ENCODE assay signal across 35 mouse cellular contexts in genomic region chr16:38378591-38378990, GRCm38 (mm10). TPM values are rescaled to one million over a fixed set of nuclear protein-coding genes. Genes with fewer than 3 reads are reported as not detected.
A peak's percentile ranks its signal among the peaks of the same experiment; 100 is the strongest.
DNase-seq lines count a peak whose midpoint lies in the region; ATAC-seq and TF ChIP-seq lines count a peak whose summit lies in the region.
"Had no signal": no experiment of that assay in that cellular context is flagged by ENCODE, and none has a peak within 500 bp of the region (broad histone marks: within the 10 kb centered on the region; RNA-seq: fewer than 3 reads in every experiment).

No protein-coding gene starts in this region.

- no peak overlapping the region for H3K4me2 ChIP-seq in heart, embryonic 15.5 days
- no peak overlapping the region for H3K4me2 ChIP-seq in midbrain, embryonic 11.5 days
- no peak overlapping the region for H3K4me2 ChIP-seq in midbrain, postnatal 0 days (ENCODE audit: low read depth, low read length, poor library complexity, severe bottlenecking)
- no peak overlapping the region for H3K4me2 ChIP-seq in intestine, embryonic 16.5 days (ENCODE audit: low read depth, low read length)
- H3K4me2 ChIP-seq in limb, embryonic 12.5 days, result no peak overlapping the region
- H3K4me2 ChIP-seq: heart, embryonic 13.5 days; hindbrain, embryonic 15.5 days; limb, embryonic 13.5 days; lung, embryonic 14.5 days; midbrain, embryonic 15.5 days; neural tube, embryonic 12.5 days had no signal

- no peak overlapping the region for H3K4me3 ChIP-seq in heart, embryonic 15.5 days
- no peak overlapping the region for H3K4me3 ChIP-seq in midbrain, embryonic 11.5 days (ENCODE audit: low read depth, low read length)
- H3K4me3 ChIP-seq in midbrain, postnatal 0 days (ENCODE audit: low read depth, low read length), result no peak overlapping the region
- H3K4me3 ChIP-seq in intestine, embryonic 16.5 days (ENCODE audit: low read length), result no peak overlapping the region
- no peak overlapping the region for H3K4me3 ChIP-seq in limb, embryonic 12.5 days (replicated peaks)
- H3K4me3 ChIP-seq: erythroblast, embryonic 14.5 days; heart, embryonic 13.5 days; hindbrain, embryonic 10.5 days; hindbrain, embryonic 15.5 days; limb, embryonic 13.5 days; midbrain, embryonic 15.5 days; neural tube, embryonic 12.5 days had no signal

- H3K9ac ChIP-seq in heart, embryonic 15.5 days, result no peak overlapping the region
- no peak overlapping the region for H3K9ac ChIP-seq in midbrain, embryonic 11.5 days (ENCODE audit: low read length)
- no peak overlapping the region for H3K9ac ChIP-seq in midbrain, postnatal 0 days (replicated peaks; ENCODE audit: low read length, poor library complexity, severe bottlenecking)
- H3K9ac ChIP-seq in intestine, embryonic 16.5 days (ENCODE audit: low read depth, low read length), result no peak overlapping the region
- no peak overlapping the region for H3K9ac ChIP-seq in limb, embryonic 12.5 days (replicated peaks)
- H3K9ac ChIP-seq: forebrain, postnatal 0 days; heart, embryonic 13.5 days; hindbrain, embryonic 15.5 days; limb, embryonic 13.5 days; liver, embryonic 14.5 days; lung, embryonic 14.5 days; midbrain, embryonic 15.5 days; neural tube, embryonic 12.5 days had no signal

- no peaks in the 10 kb centered on the region for H3K27me3 ChIP-seq in heart, embryonic 15.5 days
- H3K27me3 ChIP-seq in midbrain, embryonic 11.5 days (ENCODE audit: control insufficient read depth, insufficient read depth, low read length), result no peaks in the 10 kb centered on the region
- no peaks in the 10 kb centered on the region for H3K27me3 ChIP-seq in midbrain, postnatal 0 days (ENCODE audit: insufficient read depth, low read length)
- H3K27me3 ChIP-seq in intestine, embryonic 16.5 days (replicated peaks; ENCODE audit: control insufficient read depth, insufficient read depth, low read length), result no peaks in the 10 kb centered on the region
- H3K27me3 ChIP-seq in limb, embryonic 12.5 days, result no peaks in the 10 kb centered on the region
- H3K27me3 ChIP-seq: heart, embryonic 13.5 days; hindbrain, embryonic 15.5 days; limb, embryonic 13.5 days; midbrain, embryonic 15.5 days; neural tube, embryonic 12.5 days; Patski had no signal

- no peak for TF ChIP-seq CTCF in midbrain, postnatal 0 days (IDR thresholded peaks at IDR 0.05)

- intact Hi-C loops in heart, postnatal 36 days (cut with DNase I), result loop anchor here (5.0 kb wide), 1 partner anchor 74 kb away; the partner anchor contains the start of gene Adprh

- peaks cover 35% of the 10 kb centered on the region for H3K4me1 ChIP-seq in heart, embryonic 15.5 days (replicated peaks)
- peaks cover 3% of the 10 kb centered on the region; the same call in 1 of the 2 replicates for H3K4me1 ChIP-seq in midbrain, embryonic 11.5 days (ENCODE audit: control insufficient read depth, insufficient read depth, low read length)
- H3K4me1 ChIP-seq in midbrain, postnatal 0 days (ENCODE audit: insufficient read depth, low read length), result no peaks in the 10 kb centered on the region
- 0 out of 2 replicates have a peak, but pooled peaks cover 14% of the 10 kb centered on the region for H3K4me1 ChIP-seq in intestine, embryonic 16.5 days (ENCODE audit: control insufficient read depth, insufficient read depth, low read length)
- H3K4me1 ChIP-seq in limb, embryonic 12.5 days (replicated peaks), result peaks cover 15% of the 10 kb centered on the region

- H3K27ac ChIP-seq in heart, embryonic 15.5 days, result 0 out of 2 replicates have a peak overlapping the region, but pooled peaks have one; percentile 9
- no peak overlapping the region for H3K27ac ChIP-seq in midbrain, embryonic 11.5 days (ENCODE audit: low read depth, low read length)
- no peak overlapping the region for H3K27ac ChIP-seq in midbrain, postnatal 0 days (ENCODE audit: low read depth, low read length)
- H3K27ac ChIP-seq in intestine, embryonic 16.5 days (ENCODE audit: low read length), result no peak overlapping the region
- H3K27ac ChIP-seq in limb, embryonic 12.5 days, result peak overlapping the region; percentile 62; the same call in 1 of the 2 replicates
- H3K27ac ChIP-seq: heart, embryonic 13.5 days; hindbrain, embryonic 10.5 days; hindbrain, embryonic 15.5 days; kidney, postnatal 0 days; limb, embryonic 13.5 days; liver, embryonic 14.5 days; midbrain, embryonic 15.5 days; neural tube, embryonic 12.5 days had no signal

- 65% methylated on average over 6 of the region's 6 CpGs for WGBS in heart, embryonic 15.5 days
- 81% methylated on average over 6 of the region's 6 CpGs for WGBS in midbrain, embryonic 11.5 days
- 86% methylated on average over 6 of the region's 6 CpGs for WGBS in midbrain, postnatal 0 days
- 82% methylated on average over 6 of the region's 6 CpGs for WGBS in intestine, embryonic 16.5 days
- 60% methylated on average over 6 of the region's 6 CpGs for WGBS in limb, embryonic 12.5 days

- peaks cover 25% of the 10 kb centered on the region; the same call in 1 of the 2 replicates for H3K36me3 ChIP-seq in heart, embryonic 15.5 days
- no peaks in the 10 kb centered on the region for H3K36me3 ChIP-seq in midbrain, embryonic 11.5 days (ENCODE audit: control insufficient read depth, insufficient read depth, low read length)
- no peaks in the 10 kb centered on the region for H3K36me3 ChIP-seq in midbrain, postnatal 0 days (ENCODE audit: insufficient read depth, low read length)
- H3K36me3 ChIP-seq in intestine, embryonic 16.5 days (ENCODE audit: control insufficient read depth, insufficient read depth, low read length), result no peaks in the 10 kb centered on the region
- no peaks in the 10 kb centered on the region for H3K36me3 ChIP-seq in limb, embryonic 12.5 days
- H3K36me3 ChIP-seq: hindbrain, embryonic 10.5 days; hindbrain, embryonic 15.5 days; limb, embryonic 13.5 days; midbrain, embryonic 15.5 days; neural tube, embryonic 12.5 days had no signal

- DNase-seq in heart, postnatal 36 days, result no peak
- peak; percentile 70 for DNase-seq in midbrain, embryonic 11.5 days (ENCODE audit: low spot score, missing footprints)
- no peak for DNase-seq in midbrain, postnatal 0 days (ENCODE audit: low spot score)
- no peak for DNase-seq in Muller cell, postnatal 12 days (ENCODE audit: inconsistent ontology term)
- DNase-seq in right cerebral cortex, postnatal 4 days, result no peak
- DNase-seq: adrenal gland, postnatal 14 days; B cell, adult 2 months; cerebellum, adult 11 months; cerebellum, adult 9-10 months; embryo, embryonic 11 days; forebrain, postnatal 0 days; gastrocnemius, postnatal 10 days; kidney, adult 8-10 months; kidney, postnatal 4 days; lung, embryonic 14.5 days; lung, postnatal 14 days; right cerebral cortex, adult 18-20 months had no signal

- no peak for ATAC-seq in heart, embryonic 15.5 days (replicated peaks; ENCODE audit: insufficient number of reproducible peaks, insufficient read depth, low FRiP score, low read depth)
- ATAC-seq in midbrain, embryonic 11.5 days (ENCODE audit: low FRiP score), result no peak
- no peak for ATAC-seq in midbrain, postnatal 0 days (ENCODE audit: low FRiP score)
- ATAC-seq in intestine, embryonic 16.5 days, result peak; percentile 43; the same call in 1 of the 2 replicates
- no peak for ATAC-seq in limb, embryonic 12.5 days (ENCODE audit: insufficient number of reproducible peaks, insufficient read depth, low FRiP score, low TSS enrichment, low read depth)
- ATAC-seq: forebrain, postnatal 0 days; inflammation-experienced regulatory T-cells, adult 6 months; midbrain, embryonic 15.5 days; Patski had no signal

- no peaks in the 10 kb centered on the region for H3K9me3 ChIP-seq in heart, embryonic 15.5 days (replicated peaks)
- no peaks in the 10 kb centered on the region for H3K9me3 ChIP-seq in midbrain, embryonic 11.5 days (ENCODE audit: control insufficient read depth, low read length)
- no peaks in the 10 kb centered on the region for H3K9me3 ChIP-seq in midbrain, postnatal 0 days (ENCODE audit: low read length)
- no peaks in the 10 kb centered on the region for H3K9me3 ChIP-seq in intestine, embryonic 16.5 days (ENCODE audit: control insufficient read depth, low read length)
- no peaks in the 10 kb centered on the region for H3K9me3 ChIP-seq in limb, embryonic 12.5 days
- H3K9me3 ChIP-seq: heart, embryonic 13.5 days; hindbrain, embryonic 10.5 days; hindbrain, embryonic 15.5 days; limb, embryonic 13.5 days; midbrain, embryonic 15.5 days; neural tube, embryonic 12.5 days had no signal

RNA-seq across cellular contexts. Expression of gene Popdc2, which starts 16.6 kb away (rescaled TPM):
- polyA plus RNA-seq in heart, embryonic 15.5 days (2015; fragmentation: Nextera tagmentation; extraction: Ambion mirVana), result 327 and 350 TPM in 2 replicates
- 100 to 1,000 TPM; 442 to 516 TPM for total RNA-seq in heart, postnatal 36 days (2021)
- 0.59 and 2.1 TPM in 2 replicates for polyA plus RNA-seq in midbrain, embryonic 11.5 days (2014; fragmentation: Nextera tagmentation; extraction: Ambion mirVana)
- 1.5 TPM in 2 replicates for total RNA-seq in midbrain, postnatal 0 days (2014; rRNA removed)
- 0.49 and 0.69 TPM in 2 replicates for polyA plus RNA-seq in midbrain, postnatal 0 days (2015; fragmentation: Nextera tagmentation; extraction: Ambion mirVana)
- polyA plus RNA-seq in intestine, embryonic 16.5 days (2015; fragmentation: Nextera tagmentation; extraction: Ambion mirVana), result 15.0 and 20.2 TPM in 2 replicates
- polyA plus RNA-seq in limb, embryonic 12.5 days (2016; fragmentation: Nextera tagmentation; extraction: Ambion mirVana), result 0.70 and 1.9 TPM in 2 replicates
- total RNA-seq: granulocyte monocyte progenitor cell, adult 5-6 weeks had no signal

RNA-seq across cellular contexts. Expression of gene Gm21987, which starts 31.8 kb away (rescaled TPM):
- polyA plus RNA-seq in heart, embryonic 15.5 days (2015; fragmentation: Nextera tagmentation; extraction: Ambion mirVana), result 3.2 and 4.1 TPM in 2 replicates
- not detected for total RNA-seq in heart, postnatal 36 days (2021)
- not detected in 2 replicates for polyA plus RNA-seq in midbrain, embryonic 11.5 days (2014; fragmentation: Nextera tagmentation; extraction: Ambion mirVana)
- total RNA-seq in midbrain, postnatal 0 days (2014; rRNA removed), result not detected in 2 replicates
- not detected in 2 replicates for polyA plus RNA-seq in midbrain, postnatal 0 days (2015; fragmentation: Nextera tagmentation; extraction: Ambion mirVana)
- polyA plus RNA-seq in intestine, embryonic 16.5 days (2015; fragmentation: Nextera tagmentation; extraction: Ambion mirVana), result 0.54 and 1.6 TPM in 2 replicates
- polyA plus RNA-seq in limb, embryonic 12.5 days (2016; fragmentation: Nextera tagmentation; extraction: Ambion mirVana), result not detected in 2 replicates
- total RNA-seq: adrenal gland, postnatal 14 days; ES-E14; forebrain, postnatal 0 days; gastrocnemius, postnatal 10 days; granulocyte monocyte progenitor cell, adult 5-6 weeks had no signal
- polyA plus RNA-seq: embryonic facial prominence, embryonic 14.5 days; forebrain, embryonic 11.5 days; forebrain, postnatal 0 days; hindbrain, embryonic 10.5 days; hindbrain, embryonic 15.5 days; inflammation-experienced regulatory T-cells, adult 6 months; kidney, postnatal 0 days; limb, embryonic 13.5 days; liver, embryonic 14.5 days; lung, embryonic 14.5 days; midbrain, embryonic 15.5 days; neural tube, embryonic 12.5 days; Patski had no signal

RNA-seq across cellular contexts. Expression of gene Cox17, which starts 31.8 kb away (rescaled TPM):
- 224 and 350 TPM in 2 replicates for polyA plus RNA-seq in heart, embryonic 15.5 days (2015; fragmentation: Nextera tagmentation; extraction: Ambion mirVana)
- total RNA-seq in heart, postnatal 36 days (2021), result 100 to 1,000 TPM; 313 to 334 TPM
- 122 and 124 TPM in 2 replicates for polyA plus RNA-seq in midbrain, embryonic 11.5 days (2014; fragmentation: Nextera tagmentation; extraction: Ambion mirVana)
- total RNA-seq in midbrain, postnatal 0 days (2014; rRNA removed), result 14.5 and 15.0 TPM in 2 replicates
- 65.3 and 66.1 TPM in 2 replicates for polyA plus RNA-seq in midbrain, postnatal 0 days (2015; fragmentation: Nextera tagmentation; extraction: Ambion mirVana)
- polyA plus RNA-seq in intestine, embryonic 16.5 days (2015; fragmentation: Nextera tagmentation; extraction: Ambion mirVana), result 223 and 249 TPM in 2 replicates
- 114 and 117 TPM in 2 replicates for polyA plus RNA-seq in limb, embryonic 12.5 days (2016; fragmentation: Nextera tagmentation; extraction: Ambion mirVana)

RNA-seq across cellular contexts. Expression of gene Maats1, which starts 36.6 kb away (rescaled TPM):
- polyA plus RNA-seq in heart, embryonic 15.5 days (2015; fragmentation: Nextera tagmentation; extraction: Ambion mirVana), result 0.10 and 0.13 TPM in 2 replicates
- total RNA-seq in heart, postnatal 36 days (2021), result not detected
- polyA plus RNA-seq in midbrain, embryonic 11.5 days (2014; fragmentation: Nextera tagmentation; extraction: Ambion mirVana), result 0.32 and 0.60 TPM in 2 replicates
- total RNA-seq in midbrain, postnatal 0 days (2014; rRNA removed), result 1.2 and 2.1 TPM in 2 replicates
- 1.0 and 1.5 TPM in 2 replicates for polyA plus RNA-seq in midbrain, postnatal 0 days (2015; fragmentation: Nextera tagmentation; extraction: Ambion mirVana)
- 0.18 and 0.31 TPM in 2 replicates for polyA plus RNA-seq in intestine, embryonic 16.5 days (2015; fragmentation: Nextera tagmentation; extraction: Ambion mirVana)
- 0.06 and 0.12 TPM in 2 replicates for polyA plus RNA-seq in limb, embryonic 12.5 days (2016; fragmentation: Nextera tagmentation; extraction: Ambion mirVana)
- total RNA-seq: granulocyte monocyte progenitor cell, adult 5-6 weeks had no signal
- polyA plus RNA-seq: erythroblast, embryonic 14.5 days had no signal

RNA-seq across cellular contexts. Expression of gene Pla1a, which starts 54.4 kb away (rescaled TPM):
- polyA plus RNA-seq in heart, embryonic 15.5 days (2015; fragmentation: Nextera tagmentation; extraction: Ambion mirVana), result 2.0 and 2.8 TPM in 2 replicates
- 10 to 100 TPM in 1 of 2 experiments, 1 to 10 TPM in 1; 9.1 to 10.1 TPM for total RNA-seq in heart, postnatal 36 days (2021)
- polyA plus RNA-seq in midbrain, embryonic 11.5 days (2014; fragmentation: Nextera tagmentation; extraction: Ambion mirVana), result 0.23 and 0.59 TPM in 2 replicates
- 1.4 and 1.5 TPM in 2 replicates for total RNA-seq in midbrain, postnatal 0 days (2014; rRNA removed)
- polyA plus RNA-seq in midbrain, postnatal 0 days (2015; fragmentation: Nextera tagmentation; extraction: Ambion mirVana), result 0.97 and 1.6 TPM in 2 replicates
- polyA plus RNA-seq in intestine, embryonic 16.5 days (2015; fragmentation: Nextera tagmentation; extraction: Ambion mirVana), result 1.3 and 1.9 TPM in 2 replicates
- polyA plus RNA-seq in limb, embryonic 12.5 days (2016; fragmentation: Nextera tagmentation; extraction: Ambion mirVana), result 0.10 and 0.31 TPM in 2 replicates
- total RNA-seq: granulocyte monocyte progenitor cell, adult 5-6 weeks had no signal
- polyA plus RNA-seq: erythroblast, embryonic 14.5 days had no signal

Comparison
In these comparisons a context has a peak if more than half of its experiments do, and no peak if none do; other contexts are left out.
1. H3K27ac ChIP-seq: peak in heart, embryonic 15.5 days (single experiment) and limb, embryonic 12.5 days (single experiment); none in midbrain, embryonic 11.5 days (single experiment), midbrain, postnatal 0 days (single experiment) and intestine, embryonic 16.5 days (single experiment).
2. RNA of gene Popdc2, which starts 16.6 kb away (polyA plus RNA-seq): 327 to 350 TPM in heart, embryonic 15.5 days; 15.0 to 20.2 TPM in intestine, embryonic 16.5 days, 0.70 to 1.9 TPM in limb, embryonic 12.5 days, 0.59 to 2.1 TPM in midbrain, embryonic 11.5 days and 0.49 to 0.69 TPM in midbrain, postnatal 0 days; every median in the first group is over 10 times any median in the second.